Mouse (Mus musculus): ENCODE measurements around the gene Opcml.

- no peak for TF ChIP-seq CTCF (IDR thresholded peaks at IDR 0.05; ENCODE audit: low read depth, low read length)
- no peak for TF ChIP-seq POLR2AphosphoS5 (IDR thresholded peaks at IDR 0.05; ENCODE audit: insufficient replicate concordance, low read depth, low read length)
- no peak for TF ChIP-seq GATA1 (IDR thresholded peaks at IDR 0.05; ENCODE audit: borderline replicate concordance, low read length)
- no peak for TF ChIP-seq GATA2 (IDR thresholded peaks at IDR 0.05; ENCODE audit: borderline replicate concordance, low read depth, low read length)
Observed at GRCm38 (mm10) chr9:27809741-27810140, 19.2 kb downstream of the Opcml start.

Measured in G1E (cell line).